Mouse (Mus musculus) neural tube, embryonic 14.5 days (tissue): Measurements from ENCODE around the gene Cdh8. TPM values are rescaled to one million over a fixed set of nuclear protein-coding genes. Genes with fewer than 3 reads are reported as not detected.
"Not testable (repeated sequence)": the region's sequence is repeated elsewhere in the genome, so short reads cannot be mapped to it uniquely, and the experiment has no call there.

ENCODE experiments used
- ATAC-seq: fragments of 200-750 bp; cut with Nextera tagmentation; 2 replicates; pipeline ENCODE4 v1.8.0; 2017; ENCODE audit warnings: low read depth, mild to moderate bottlenecking, moderate TSS enrichment, moderate library complexity
- H3K27ac ChIP-seq: fragments of 300-500 bp; sonication (generic); 2 replicates; pipeline ENCODE4 v1.5.1; 2014; ENCODE audit warnings: low read depth, mild to moderate bottlenecking, control low read depth, low read length, moderate library complexity, mixed read lengths
- H3K27me3 ChIP-seq: fragments of 300-500 bp; sonication (generic); 2 replicates; pipeline ENCODE4 v1.6.1; 2014; ENCODE audit warnings: low read length; ENCODE audit not compliant: control insufficient read depth, insufficient read depth
- H3K36me3 ChIP-seq: fragments of 300-500 bp; sonication (generic); 2 replicates; pipeline ENCODE4 v1.6.1; 2014; ENCODE audit warnings: low read length, mixed read lengths; ENCODE audit not compliant: control insufficient read depth, insufficient read depth
- H3K4me1 ChIP-seq: fragments of 300-500 bp; sonication (generic); 2 replicates; pipeline ENCODE4 v1.6.1; 2014; ENCODE audit warnings: low read length; ENCODE audit not compliant: control insufficient read depth, insufficient read depth
- H3K4me2 ChIP-seq: fragments of 300-500 bp; sonication (generic); 2 replicates; pipeline ENCODE4 v1.6.1; 2014; ENCODE audit warnings: mild to moderate bottlenecking, low read depth, low read length, control low read depth
- H3K4me3 ChIP-seq: fragments of 300-500 bp; sonication (generic); 2 replicates; pipeline ENCODE4 v1.5.1; 2014; ENCODE audit warnings: low read depth, low read length, control low read depth, mixed read lengths
- H3K9ac ChIP-seq: fragments of 300-500 bp; sonication (generic); replicated peaks from 2 replicates; pipeline ENCODE4 v1.6.1; 2014; ENCODE audit warnings: low read depth, mild to moderate bottlenecking, control low read depth, low read length, mixed read lengths
- H3K9me3 ChIP-seq: fragments of 300-500 bp; sonication (generic); 2 replicates; pipeline ENCODE4 v1.6.1; 2016; ENCODE audit warnings: low read length; ENCODE audit not compliant: control insufficient read depth
- WGBS: fragments of 180-500 bp; shearing (Covaris S2); extraction: QIAGEN DNeasy Blood & Tissue Kit; methylation state at CpG from one replicate; pipeline ENCODE4 v1.1.7; 2014; 5-methylcytosine and 5-hydroxymethylcytosine counted together
- polyA plus RNA-seq: library from polyadenylated mRNA; unstranded; fragments of >200 nt; fragmentation: Nextera tagmentation; extraction: Ambion mirVana; gene quantifications from 2 replicates; pipeline ENCODE4 v1.2.1, GENCODE M21; 2014

The Cdh8 gene
- polyA plus RNA-seq, 1 experiment from 2014 or later: 134 TPM

DNA sequence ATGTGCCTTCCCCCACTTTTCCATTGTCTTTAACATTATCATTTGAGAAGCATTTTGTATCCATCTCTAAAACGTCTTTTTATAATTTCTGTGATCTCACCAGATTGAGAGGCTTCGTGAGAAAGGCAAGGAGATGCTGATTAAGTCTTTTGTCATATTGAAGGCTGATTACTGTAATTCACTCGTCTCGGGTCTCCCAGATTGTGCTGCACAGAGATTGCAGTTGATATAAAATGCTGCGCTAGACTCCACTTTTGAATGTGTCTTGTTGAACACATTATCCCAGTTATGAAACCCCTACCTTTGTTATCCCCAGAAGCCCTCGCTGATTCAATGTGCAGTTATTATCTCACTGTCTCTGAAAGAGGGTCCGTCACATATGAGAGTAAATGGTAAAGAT lies 211.1 kb downstream of the Cdh8 start:
- Histone ChIP-seq H3K4me3 (no peak overlapping the region), H3K36me3 (no peaks in the 10 kb centered on the region), H3K4me1 (no peaks in the 10 kb centered on the region), H3K27ac (no peak overlapping the region), H3K9ac (no peak overlapping the region), H3K4me2 (no peak overlapping the region), H3K27me3 (no peaks in the 10 kb centered on the region), H3K9me3 (no peaks in the 10 kb centered on the region)
- ATAC-seq: no peak
- WGBS: 81% methylated on average over 7 of the region's 7 CpGs

DNA sequence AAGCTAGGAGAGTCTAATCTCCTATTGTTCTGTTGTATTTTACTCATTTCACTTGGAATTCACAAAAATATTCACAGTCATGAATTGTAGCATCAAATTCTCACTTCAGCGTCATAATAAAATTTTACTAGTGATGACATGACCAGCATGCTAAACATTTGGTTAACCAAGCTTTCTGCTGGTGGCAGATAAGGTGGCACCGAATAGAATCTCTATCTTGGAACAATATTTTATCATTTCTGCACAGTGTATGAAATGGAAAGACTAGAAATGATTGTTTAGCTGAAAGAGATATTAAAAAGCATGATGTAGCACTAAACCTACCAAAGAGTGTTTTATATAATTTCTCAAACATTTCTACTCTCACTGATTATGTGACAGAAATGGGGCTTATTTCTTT lies 225.6 kb downstream of the Cdh8 start:
- Histone ChIP-seq H3K4me3 (no peak overlapping the region), H3K27ac (no peak overlapping the region), H3K9me3 (no peaks in the 10 kb centered on the region), H3K4me1 (no peaks in the 10 kb centered on the region), H3K4me2 (no peak overlapping the region), H3K27me3 (no peaks in the 10 kb centered on the region), H3K9ac (no peak overlapping the region), H3K36me3 (no peaks in the 10 kb centered on the region)
- WGBS: 84% methylated on average over 2 of the region's 2 CpGs
- no peak for ATAC-seq

DNA sequence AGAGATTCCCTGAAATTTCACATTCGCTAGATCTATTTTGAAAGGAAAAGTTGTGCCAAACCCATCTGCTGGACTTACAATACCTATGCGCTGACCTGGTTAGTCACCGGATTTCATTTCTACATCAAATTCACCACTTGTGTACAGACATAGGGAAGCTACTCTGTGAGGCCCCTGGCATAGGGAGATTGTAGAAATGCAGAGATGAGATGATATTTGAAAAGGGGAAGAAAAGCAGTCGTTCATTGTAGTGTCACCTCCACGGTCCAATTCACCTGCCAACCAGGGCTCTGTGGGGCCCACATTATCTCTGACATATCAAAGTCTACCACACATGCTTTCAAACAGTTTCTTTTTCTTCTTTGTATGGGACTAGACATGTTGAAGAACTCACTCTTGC lies 229.4 kb downstream of the Cdh8 start:
- Histone ChIP-seq H3K9ac (no peak overlapping the region), H3K4me1 (no peaks in the 10 kb centered on the region), H3K4me3 (no peak overlapping the region), H3K9me3 (no peaks in the 10 kb centered on the region), H3K36me3 (no peaks in the 10 kb centered on the region), H3K27ac (no peak overlapping the region), H3K27me3 (no peaks in the 10 kb centered on the region), H3K4me2 (no peak overlapping the region)
- 92% methylated on average over 5 of the region's 5 CpGs for WGBS
- ATAC-seq: no peak

DNA sequence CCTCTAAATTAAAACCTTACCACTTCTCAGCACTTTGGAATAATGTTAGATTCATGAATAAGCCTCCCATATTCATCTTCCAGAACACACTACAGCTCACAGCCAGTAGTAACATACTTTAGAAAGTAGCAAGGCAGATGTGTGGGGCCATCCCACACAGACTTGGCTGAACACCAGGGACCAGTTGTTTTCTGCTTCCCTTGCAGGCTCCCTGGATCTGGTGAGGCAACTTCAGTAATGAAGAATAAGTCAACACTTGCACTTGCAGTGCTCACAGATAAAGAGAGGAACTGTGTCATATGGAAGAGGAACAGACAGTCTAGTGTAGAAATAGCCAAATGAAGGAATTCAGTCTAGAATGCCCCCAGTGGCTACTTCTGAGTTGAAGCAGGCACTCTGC lies 232.1 kb downstream of the Cdh8 start:
- H3K27ac ChIP-seq: no peak overlapping the region
- H3K9me3 ChIP-seq: no peaks in the 10 kb centered on the region
- H3K9ac ChIP-seq: no peak overlapping the region
- H3K4me3 ChIP-seq: no peak overlapping the region
- no peaks in the 10 kb centered on the region for H3K27me3 ChIP-seq
- H3K4me1 ChIP-seq: no peaks in the 10 kb centered on the region
- ATAC-seq: no peak
- no peak overlapping the region for H3K4me2 ChIP-seq
- H3K36me3 ChIP-seq: no peaks in the 10 kb centered on the region

DNA sequence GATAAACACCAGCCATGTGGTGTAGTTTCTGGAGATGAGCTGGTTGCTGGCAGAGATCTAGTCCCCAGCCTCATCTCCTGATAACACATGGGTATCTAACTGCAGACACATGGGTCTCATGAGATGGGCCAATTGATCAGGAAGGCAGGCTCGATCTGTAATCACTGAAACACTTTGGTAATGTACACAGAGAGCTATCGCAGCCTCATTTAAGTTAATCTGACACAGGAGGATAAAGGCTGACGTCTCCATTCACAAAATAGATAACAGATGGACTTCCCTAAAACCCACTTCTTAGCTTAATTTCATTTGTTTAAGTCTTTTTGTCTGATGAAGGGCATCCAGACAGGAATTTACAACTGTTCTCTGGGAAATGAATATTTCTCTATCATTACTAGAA lies 249.3 kb downstream of the Cdh8 start:
- WGBS: 38% methylated on average over 3 of the region's 3 CpGs
- no peaks in the 10 kb centered on the region for H3K4me1 ChIP-seq
- no peak for ATAC-seq
- no peaks in the 10 kb centered on the region for H3K27me3 ChIP-seq
- H3K36me3 ChIP-seq: no peaks in the 10 kb centered on the region
- no peak overlapping the region for H3K27ac ChIP-seq
- no peak overlapping the region for H3K9ac ChIP-seq
- H3K9me3 ChIP-seq: no peaks in the 10 kb centered on the region
- no peak overlapping the region for H3K4me2 ChIP-seq
- H3K4me3 ChIP-seq: no peak overlapping the region

DNA sequence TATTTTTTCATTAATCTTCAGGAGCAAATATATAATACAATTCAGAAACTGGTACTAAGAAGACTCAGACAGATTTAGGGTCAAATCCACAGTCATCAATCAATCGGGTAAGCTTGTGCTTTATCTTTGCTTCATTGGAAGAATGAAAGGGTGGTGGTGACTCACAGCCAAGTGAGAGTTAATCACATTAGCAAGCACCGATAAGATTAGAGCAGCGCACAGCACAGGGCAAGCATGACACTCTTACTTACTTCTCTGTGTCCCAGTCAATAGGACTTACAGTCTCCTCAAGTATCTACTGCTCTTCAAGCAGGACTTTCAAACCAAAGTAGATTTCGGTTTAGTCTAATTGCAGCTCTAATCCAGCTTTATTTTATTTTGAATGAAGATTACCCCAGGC lies 254.6 kb downstream of the Cdh8 start:
- Histone ChIP-seq H3K27me3 (no peaks in the 10 kb centered on the region), H3K27ac (no peak overlapping the region), H3K36me3 (no peaks in the 10 kb centered on the region), H3K4me2 (no peak overlapping the region), H3K9me3 (no peaks in the 10 kb centered on the region), H3K9ac (no peak overlapping the region), H3K4me3 (no peak overlapping the region), H3K4me1 (no peaks in the 10 kb centered on the region)
- WGBS: 69% methylated on average over 4 of the region's 4 CpGs
- ATAC-seq: no peak

DNA sequence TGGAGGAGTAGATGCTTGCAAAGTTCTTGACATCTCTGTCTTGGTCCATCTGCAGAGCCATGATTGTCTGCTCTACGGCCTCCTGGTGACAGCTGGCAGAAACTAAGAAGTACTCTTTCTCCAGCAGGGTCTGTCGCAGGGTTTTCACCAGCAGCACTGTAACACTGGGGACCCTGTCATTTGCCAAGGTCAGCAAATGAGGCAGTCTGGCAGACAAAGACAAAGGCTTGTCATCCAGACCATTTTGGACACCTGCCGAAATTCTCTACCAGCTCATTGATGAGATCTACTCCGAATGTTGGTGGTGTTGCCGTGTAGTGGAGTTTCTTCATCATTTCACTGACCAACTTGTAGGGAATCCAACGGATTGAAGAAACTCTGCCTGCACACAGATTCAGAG lies 270.8 kb downstream of the Cdh8 start:
- no peaks in the 10 kb centered on the region for H3K4me1 ChIP-seq
- no peaks in the 10 kb centered on the region for H3K27me3 ChIP-seq
- no peak overlapping the region for H3K27ac ChIP-seq
- no peak overlapping the region for H3K9ac ChIP-seq
- WGBS: 96% methylated on average over 6 of the region's 6 CpGs
- no peak overlapping the region for H3K4me2 ChIP-seq
- no peaks in the 10 kb centered on the region for H3K36me3 ChIP-seq
- H3K4me3 ChIP-seq: no peak overlapping the region
- ATAC-seq: no peak
- H3K9me3 ChIP-seq: no peaks in the 10 kb centered on the region

DNA sequence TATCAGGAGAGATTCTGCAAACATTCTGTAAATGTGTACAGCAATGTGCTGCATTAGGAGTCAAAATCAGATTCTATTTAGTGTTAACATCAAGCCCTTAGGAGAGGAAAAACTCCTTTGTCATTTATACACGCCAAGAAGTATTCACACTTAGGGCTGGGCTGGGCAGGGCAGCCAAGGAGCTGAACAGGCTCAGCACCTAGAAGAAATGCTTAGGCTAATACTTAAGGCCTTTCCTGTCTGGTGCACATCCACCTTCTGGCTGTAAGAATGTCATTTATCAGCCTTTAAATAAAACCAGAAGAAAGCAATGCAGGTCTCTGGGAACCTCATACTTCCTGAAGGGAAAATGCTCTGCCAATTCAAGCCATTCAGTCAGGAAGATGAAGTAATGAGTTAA lies 271.5 kb downstream of the Cdh8 start:
- H3K4me1 ChIP-seq, H3K9me3 ChIP-seq, H3K27ac ChIP-seq, H3K36me3 ChIP-seq, H3K4me2 ChIP-seq, ATAC-seq, H3K9ac ChIP-seq, H3K27me3 ChIP-seq, H3K4me3 ChIP-seq: not testable (repeated sequence)
- 78% methylated on average over 1 of the region's 1 CpGs for WGBS

DNA sequence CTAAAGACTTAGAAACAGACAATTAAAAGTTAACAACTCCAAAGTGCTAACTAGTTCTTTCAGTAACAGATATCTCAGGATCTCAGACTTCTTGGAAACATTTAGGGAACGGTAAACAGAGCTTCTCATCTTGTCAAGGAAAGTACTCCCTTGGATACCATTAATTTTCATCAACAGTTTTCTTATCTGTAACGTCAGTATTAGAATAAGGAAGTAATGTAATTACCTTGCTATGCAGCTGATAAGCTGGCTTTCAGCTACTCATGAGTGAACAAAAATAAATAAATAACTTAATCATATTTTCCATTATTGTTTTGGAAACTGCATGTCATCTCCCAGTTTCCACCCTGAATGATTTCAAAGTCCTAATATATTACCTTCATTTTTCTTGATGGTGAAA lies 317.8 kb downstream of the Cdh8 start:
- Histone ChIP-seq H3K4me1 (no peaks in the 10 kb centered on the region), H3K9me3 (no peaks in the 10 kb centered on the region), H3K4me2 (no peak overlapping the region), H3K4me3 (no peak overlapping the region), H3K27ac (no peak overlapping the region), H3K9ac (no peak overlapping the region), H3K36me3 (no peaks in the 10 kb centered on the region), H3K27me3 (no peaks in the 10 kb centered on the region)
- WGBS: 75% methylated on average over 2 of the region's 2 CpGs
- ATAC-seq: no peak

DNA sequence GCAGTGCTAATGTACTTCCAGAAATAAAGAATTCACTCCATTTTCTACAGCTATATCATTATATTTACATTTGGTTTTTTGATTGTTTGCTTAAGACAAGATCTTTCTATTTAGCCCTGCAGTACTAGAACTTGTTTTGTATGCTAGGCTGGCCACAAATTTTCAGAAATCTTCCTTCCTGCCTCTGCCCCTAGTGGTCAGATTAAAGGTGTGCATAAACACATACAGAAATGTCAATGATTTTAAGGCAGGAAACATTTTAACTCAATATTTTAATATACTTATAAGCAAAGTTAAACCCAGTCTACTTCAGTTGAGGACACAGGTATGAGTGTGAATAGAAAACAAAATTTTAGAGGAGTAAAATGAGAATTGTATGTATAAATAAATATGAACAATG lies 364.9 kb downstream of the Cdh8 start:
- no peak overlapping the region for H3K4me3 ChIP-seq
- H3K36me3 ChIP-seq: no peaks in the 10 kb centered on the region
- H3K4me1 ChIP-seq: no peaks in the 10 kb centered on the region
- no peak for ATAC-seq
- H3K27me3 ChIP-seq: no peaks in the 10 kb centered on the region
- no peak overlapping the region for H3K27ac ChIP-seq
- no peaks in the 10 kb centered on the region for H3K9me3 ChIP-seq
- H3K9ac ChIP-seq: no peak overlapping the region
- no peak overlapping the region for H3K4me2 ChIP-seq
